Mouse (Mus musculus) cerebellum, adult 9-11 months (tissue): ENCODE results near the gene Ccl6.

Experiments used
- DNase-seq: peaks from one replicate; pipeline ENCODE4 v3.0.0; 2022

The Ccl6 gene

DNA sequence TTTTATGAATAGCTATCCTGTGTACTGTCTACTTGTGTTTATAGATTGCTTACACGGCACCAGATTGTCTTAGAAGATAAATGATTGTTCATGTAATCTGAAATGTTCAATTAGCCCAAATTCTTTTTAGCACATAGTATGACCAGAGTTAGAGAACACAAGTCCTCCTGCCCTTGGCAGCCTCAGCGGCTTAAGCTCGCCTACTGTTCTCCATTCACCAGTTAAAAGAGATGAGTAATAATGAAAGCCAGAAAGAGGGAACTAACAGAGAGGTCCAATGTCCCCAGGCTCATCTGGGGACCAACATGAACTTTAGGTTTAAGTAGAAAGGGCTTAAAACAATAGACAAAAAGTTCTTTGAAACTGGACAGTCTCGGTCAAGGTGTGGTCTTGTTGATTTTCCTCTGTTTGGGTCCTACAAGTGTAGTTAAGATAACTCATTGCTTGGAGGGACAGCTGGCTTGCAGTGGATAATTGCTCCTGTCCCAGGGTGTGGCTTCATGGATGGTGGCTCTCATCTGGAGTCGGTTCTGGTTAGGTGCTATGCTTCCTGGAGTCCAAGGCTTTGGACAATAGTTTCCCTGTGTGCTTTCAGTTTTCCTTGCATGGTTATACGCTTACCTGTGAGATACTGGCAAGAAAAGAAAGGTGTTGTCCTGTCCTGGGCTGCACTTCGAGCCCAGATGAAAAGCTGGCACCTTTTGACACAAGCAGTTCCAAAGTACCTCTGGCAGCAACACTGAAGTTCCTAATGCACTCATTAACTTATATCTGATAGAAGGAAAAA, 3.0 kb upstream of the Ccl6 start:
- DNase-seq: no peak

DNA sequence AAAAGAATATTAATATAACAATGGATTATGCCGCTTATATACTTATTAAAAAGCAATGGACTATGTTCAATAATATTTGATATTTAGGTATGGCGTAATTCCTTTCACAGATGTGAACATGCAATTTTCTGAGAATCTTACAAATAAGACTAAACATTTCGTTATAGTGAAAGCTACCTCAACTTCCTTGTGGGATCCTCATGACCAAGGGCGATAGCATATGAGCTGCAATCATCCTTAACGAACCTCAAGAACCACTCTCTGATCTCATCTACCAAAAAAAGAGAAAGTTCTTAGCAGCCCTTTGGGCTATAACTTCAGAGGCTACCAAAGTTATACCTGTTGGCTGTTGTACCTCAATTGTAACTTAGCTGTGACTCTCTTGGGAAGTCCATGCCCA, 566 bp upstream of the Ccl6 start:
- DNase-seq: no peak

DNA sequence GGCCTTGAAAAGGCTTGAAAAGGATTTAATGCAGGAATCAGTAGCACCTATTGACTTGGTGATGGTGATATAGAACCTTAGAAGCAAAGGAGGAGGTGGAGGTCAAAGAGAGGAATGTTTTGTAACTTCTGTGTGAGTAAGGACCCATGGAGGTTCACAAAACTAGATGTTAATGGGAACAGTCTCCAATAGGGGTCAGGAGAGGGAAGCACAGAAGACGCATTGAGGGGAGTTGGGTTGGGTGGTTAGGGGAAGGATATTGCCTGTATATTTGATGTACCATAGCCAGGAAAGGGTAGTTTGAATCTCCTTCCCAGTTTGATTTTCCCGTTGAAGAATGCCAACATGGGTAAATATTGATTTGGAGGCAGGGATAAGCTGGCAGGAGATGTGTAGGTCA, 8.7 kb downstream of the Ccl6 start:
- no peak for DNase-seq

DNA sequence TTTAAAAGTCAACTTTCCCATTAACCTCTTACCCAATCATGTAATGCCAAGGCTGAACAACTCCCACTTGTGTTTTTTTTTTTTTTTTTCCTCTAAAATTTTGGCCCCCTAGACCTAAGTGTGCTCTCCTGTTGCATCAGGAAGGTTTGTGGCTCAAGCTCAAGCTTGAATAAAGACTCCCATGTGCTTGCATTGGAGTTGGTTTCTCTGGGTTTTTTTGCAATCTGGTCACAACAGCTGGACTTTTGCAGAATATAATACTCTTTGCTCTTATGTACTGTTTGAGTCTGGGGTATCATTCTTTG, 9.5 kb downstream of the Ccl6 start:
- no peak for DNase-seq

DNA sequence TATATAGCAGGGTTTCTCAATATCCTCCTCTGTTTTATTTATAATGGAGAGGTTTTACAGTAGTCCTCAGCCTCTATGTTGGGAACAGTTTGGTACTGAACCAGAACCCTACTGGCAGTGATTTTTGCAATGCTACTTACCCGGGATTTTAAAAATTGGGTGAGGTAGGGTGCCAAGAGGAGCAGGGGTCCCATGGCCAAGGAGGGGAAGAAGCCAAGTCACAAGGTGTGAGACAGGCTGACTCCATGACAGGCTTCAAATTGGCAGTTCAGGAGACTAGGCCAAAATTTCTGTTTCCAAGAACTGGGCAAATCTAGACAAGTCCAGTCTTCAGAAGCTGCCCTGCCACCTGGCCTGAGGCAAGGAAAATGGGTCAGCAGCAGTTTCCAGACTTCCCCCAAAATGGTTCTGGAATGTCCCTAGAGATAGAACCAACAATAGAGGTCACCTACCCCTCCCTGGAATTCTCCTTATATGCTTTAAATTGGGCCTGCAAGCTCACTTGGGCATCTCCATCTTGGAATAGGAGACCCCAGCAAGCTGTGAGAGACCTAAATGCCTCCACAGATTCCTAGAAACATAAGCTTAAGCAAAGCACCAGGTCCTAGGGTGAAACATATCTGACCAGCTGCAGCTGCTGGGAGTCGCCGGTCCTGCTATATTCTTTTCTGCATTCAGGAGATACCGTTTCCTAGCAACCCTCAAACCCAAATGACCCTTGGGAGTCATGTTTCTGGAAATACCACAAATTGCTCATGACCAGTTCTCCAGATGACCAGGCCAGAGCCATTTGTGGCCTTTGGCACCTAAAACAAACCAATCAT, 10.0 kb downstream of the Ccl6 start:
- no peak for DNase-seq

DNA sequence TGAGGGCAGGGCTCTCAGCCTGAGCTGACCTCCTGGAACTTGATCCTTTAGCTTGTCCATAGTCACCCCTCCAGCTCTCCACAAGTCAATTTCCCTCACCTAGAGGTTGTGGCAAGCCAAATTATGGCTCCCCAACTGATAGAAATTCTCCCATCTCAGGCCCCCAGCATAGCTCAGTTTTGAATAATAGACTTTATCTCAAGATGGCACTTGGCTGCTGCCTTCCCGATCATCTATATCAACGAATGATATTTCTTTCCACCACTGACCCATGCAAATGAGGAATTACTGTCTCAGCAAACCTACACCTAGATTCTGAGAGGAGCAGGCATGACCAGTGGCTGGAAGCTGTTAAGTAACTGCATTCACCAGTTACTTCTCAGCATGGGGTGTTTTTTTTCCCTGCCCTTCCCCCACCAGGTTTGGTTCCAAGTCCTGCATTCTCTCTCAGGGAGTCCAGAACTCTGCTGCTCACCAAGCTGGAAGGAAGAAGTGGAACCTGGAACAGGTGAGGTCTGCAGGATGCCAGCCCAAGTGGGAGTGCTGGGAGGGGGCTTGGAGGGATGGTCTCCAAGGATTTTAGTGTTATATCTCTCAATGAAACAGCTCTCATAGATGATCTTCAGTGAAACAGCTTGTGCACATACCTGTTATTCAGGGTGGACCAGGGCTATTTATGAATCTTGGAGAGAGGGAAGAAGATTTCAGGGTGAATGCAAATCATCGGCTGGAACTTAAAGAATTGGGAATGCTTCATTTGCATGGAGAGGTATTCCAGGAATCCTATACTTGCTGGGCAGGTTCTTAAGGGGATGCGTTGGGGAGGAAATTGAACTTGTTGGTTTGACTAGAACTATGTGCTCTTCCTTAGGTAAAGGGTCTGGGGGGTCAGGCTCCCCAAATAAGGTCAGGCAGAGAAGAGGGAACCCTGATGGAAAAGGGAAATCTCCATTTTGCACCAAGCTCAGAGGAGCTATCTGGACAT, 11.0 kb downstream of the Ccl6 start:
- DNase-seq: no peak

DNA sequence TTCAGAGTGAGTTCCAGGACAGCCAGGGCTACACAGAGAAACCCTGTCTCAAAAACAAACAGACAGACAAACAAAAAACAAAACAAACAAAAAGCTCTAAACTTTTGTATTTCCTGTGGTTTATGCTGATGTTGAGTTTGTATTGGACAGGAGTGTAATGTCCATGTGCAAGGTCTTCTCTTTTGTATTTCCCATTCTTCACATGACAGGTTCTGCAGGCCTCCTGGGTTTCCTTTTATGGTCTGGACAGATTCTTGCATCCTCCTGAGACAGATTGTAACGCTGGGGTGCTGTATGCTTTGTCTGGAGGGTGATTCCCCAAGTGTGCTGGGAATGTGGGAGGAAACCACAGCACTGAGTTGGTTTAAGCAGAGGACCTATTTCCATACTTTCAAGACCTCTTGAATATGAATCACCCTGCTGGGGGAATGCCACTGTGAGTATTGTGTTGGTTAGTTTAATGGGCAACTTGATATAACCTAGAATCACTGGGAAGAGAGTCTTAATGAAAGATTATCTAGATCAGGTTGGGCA, 12.1 kb downstream of the Ccl6 start:
- DNase-seq: no peak

DNA sequence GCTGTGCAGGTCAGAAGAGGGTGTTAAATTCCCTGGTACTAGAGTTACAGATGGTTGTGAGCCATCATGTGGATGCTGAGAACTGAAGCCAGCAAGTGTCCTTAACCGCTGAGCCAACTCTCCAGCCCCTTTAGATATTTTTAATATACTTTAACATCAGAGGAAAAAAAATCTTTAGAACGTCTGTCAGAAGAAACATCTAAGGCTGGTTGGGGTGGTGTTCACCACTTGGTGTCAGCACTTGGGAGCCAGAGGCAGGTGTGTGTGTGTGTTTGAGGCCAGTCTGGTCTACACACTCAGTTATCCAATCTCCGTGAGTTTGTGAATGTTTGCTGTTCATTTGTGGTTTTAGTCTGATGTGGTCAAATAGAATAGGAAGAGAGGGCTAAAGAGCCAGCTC, 13.9 kb downstream of the Ccl6 start:
- no peak for DNase-seq

DNA sequence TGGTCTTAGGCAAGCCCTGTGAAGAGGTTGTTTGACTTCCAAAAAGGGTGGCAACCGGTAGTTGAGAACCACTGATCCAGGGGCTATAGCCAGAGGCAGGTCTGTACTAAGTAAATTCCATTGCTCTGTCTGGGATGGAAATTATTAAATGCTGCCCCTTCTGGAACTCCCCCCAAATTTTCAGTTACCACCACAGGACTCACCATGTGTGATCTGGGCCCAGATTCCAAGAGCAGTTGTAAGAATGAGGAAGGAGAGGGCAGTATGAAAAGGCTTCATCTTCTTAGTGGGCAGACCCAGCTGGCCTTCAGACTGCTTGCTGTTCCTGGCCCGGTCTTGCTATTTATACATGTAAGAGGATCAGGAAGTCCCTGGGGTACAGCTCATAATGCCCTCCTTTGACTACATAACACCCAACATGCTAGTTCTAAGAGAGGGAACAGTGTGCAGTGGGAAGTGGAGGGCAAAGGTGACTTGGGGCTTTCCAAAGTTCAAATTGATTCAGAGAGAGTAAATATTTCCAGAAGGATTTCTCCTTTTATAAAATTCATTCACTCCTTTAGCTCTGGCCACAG, 14.6 kb downstream of the Ccl6 start, which contains the start of gene Ccl9:
Gene Ccl9 (minus strand): TSS at position 451 of the 575 bp plus-strand sequence.
- no peak for DNase-seq

DNA sequence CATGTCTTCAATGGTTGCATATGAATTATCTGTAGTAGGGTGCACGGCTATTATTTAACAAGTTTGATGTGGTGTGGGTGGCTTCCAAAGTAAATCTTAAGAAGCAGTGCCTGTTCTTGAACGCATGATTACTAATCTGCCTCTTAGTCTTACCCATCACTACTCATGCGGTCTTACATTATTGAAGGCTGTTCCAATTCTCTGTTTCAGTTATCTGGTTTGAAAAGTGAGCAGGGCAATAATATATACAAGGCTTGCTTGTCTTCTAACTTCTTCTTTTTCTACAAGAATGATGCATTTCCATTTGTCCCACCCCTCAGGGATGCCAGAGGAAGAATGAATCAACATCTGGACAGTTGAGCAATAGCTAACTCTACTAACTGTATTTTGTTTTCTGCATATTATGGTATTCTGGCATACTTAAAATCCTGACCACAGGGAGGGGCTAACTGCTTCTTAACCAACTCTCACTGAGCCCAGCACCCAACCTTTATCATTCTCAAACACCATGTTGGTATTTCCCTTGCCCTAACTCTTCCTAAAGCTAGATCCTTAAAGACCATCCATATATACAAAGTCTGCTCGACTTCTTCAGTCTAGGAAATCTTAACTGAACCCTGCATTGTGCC, 15.8 kb downstream of the Ccl6 start:
- no peak for DNase-seq

DNA sequence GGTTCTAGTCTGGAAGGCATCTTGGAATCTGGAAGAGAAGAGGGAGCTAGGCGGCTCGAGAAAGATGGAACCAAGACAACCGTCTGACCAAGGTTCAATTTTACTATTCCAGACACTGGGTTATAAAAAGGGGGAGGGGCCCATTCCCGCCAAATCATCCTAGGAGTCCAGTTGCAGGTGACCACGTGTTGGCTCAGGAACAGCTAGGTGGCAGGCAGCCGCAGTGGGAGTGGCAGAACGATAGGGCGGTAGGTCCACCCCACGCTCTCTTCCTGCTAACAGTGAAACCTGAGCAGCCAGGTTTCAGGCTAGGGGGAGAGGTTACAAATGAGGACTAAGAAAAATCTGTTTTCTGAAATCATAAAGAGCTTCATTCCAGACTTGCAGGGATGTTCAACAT, 20.1 kb downstream of the Ccl6 start:
- DNase-seq: no peak

DNA sequence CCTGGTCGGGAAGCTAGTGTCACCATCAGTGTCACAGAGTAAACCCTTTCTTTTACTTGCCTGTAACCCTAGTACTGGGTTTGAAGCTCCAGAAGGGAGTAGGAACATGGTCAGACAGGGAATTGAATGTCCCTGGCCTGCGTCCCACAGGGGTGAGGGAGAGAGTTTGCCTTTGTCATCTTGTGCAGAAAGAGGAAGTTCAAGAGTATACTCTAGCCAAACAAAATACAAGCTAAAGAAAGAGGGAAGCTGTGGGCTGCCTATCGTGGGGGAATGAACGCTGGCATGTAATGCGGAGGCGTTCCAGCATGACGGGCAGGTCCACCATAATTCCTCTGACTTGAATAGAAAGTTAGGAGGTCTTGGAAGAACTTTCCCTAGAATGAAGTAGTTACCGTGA, 20.7 kb downstream of the Ccl6 start:
- no peak for DNase-seq

DNA sequence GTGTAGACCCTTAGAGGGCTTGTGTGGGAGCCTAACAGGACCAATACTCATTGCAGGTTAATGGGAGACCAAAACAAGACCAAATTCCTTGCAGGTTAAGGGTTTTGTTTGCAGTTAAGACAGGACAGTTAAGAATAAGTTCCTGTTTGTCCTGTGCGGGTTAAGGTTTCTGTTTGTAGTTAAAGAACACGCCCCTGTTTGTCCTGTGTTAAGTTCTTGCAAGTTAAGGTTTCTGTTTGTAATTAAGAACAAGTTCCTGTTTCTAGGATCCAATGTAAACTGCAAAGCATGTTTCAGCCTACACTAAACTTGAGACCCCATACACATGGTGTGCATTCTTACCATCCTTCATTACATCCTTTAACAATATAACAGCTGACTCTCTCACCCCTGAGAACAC, 22.7 kb downstream of the Ccl6 start:
- no peak for DNase-seq

DNA sequence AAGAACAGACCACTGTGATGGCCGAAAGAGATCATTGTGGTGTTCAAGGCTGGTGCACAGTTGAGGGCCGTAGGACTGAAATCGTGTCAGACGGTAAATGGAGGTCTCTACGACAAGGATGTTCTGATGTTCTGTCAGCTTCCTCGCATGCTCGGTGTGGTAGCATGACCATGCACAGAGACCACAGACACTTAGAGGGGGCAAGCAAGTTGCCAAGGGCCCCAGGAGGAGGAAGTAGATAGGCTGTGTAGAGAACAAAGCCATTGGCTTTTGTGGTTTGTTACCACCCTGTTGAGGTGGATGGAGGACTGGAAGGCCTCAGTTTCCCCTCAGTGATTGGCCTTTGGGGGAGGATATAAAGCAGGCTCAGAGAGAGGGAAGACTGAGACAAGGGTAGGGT, 23.6 kb downstream of the Ccl6 start:
- DNase-seq: no peak

DNA sequence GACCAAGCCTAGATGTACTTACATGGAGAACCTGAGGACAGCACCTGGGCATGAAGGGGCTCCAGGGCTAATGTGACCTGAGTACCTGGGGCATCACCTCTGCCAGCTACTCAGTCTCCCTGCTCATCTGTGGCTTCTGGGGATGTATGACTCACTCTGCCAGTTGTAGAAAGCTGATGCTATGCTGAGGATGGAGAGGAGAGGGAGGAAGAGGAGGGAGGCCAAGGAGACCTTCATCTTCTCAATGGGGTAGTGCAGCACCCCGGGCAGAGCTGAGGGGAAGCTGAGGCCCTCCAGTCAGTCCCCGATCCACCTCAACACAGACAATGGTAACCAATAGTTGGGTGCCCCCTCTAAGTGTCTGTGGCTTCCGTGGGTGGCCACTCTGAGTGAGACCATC, 24.1 kb downstream of the Ccl6 start:
- DNase-seq: no peak

DNA sequence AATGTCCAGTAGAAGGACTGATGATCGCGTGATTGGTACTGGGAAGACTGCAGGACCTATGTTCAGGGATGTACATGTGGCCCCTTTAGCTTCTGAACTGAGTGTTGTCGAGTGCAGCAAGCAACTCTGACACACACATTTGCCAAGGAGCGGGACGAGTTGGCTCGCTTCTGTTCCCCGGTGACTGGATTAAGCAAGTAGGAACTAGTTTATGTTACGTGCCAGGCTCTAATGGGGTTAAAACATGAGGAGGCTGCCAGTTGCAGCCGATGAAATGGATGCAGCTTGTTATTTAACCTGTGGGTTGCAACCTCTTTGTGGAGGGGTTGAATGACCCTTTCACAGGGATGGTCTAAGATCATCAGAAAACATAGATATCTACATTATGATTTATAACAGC, 24.8 kb downstream of the Ccl6 start:
- no peak for DNase-seq

DNA sequence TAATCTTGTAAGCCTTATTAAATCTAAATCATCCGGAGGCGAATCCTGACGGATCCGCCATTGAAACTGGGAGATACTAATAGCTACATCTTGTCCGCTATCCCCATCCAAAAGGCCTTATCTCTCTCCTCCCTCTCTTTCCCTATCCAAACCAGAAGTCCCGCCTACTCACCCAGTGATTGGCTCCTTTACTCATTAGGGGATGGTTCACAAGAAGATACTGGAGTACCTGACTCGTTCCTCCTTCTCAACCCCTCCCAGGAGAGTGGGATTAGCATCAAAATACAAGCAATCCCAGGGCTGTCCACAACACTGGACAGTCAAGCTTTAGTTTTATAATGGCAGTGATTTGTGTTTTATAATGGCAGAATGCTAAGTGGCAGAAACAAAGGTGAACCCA, 25.6 kb downstream of the Ccl6 start:
- no peak for DNase-seq

DNA sequence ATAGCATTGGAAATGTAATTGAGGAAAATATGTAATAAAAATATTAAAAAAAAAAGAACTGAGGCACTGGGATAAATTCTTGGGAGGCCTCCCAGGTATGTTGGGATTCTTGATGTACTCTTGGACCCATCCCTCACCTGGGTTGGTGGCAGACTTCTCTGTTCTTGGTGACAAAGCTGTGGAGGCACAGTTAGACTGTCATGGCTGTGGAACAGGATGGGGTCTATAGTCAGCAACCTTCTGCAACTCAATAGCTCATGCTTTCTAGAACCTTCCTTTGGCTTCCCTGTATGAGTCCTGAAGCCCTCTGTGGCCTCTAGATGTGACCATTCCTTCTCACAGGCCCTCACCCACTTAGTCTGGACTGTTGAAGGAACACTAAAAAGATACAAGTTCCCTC, 26.3 kb downstream of the Ccl6 start:
- no peak for DNase-seq

DNA sequence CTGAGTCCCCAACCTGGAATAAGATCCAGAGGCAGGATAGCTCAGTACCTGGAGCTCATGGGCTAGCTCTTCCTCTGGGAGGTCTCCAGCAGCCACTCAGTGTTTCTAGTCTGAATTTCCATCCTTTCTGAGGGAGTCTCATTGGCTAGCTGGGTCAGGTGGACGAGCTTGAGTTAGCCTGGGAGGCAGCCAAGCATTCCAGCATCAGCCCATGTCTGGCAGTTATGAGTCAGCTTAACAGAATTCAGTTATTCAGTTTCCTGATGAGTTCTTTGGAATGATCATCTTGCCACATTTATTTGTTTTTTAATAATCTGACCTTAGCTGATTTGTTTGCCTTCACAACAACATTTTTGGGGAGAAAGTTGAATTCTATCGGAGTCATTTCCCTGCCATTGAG, 29.1 kb downstream of the Ccl6 start:
- DNase-seq: no peak

DNA sequence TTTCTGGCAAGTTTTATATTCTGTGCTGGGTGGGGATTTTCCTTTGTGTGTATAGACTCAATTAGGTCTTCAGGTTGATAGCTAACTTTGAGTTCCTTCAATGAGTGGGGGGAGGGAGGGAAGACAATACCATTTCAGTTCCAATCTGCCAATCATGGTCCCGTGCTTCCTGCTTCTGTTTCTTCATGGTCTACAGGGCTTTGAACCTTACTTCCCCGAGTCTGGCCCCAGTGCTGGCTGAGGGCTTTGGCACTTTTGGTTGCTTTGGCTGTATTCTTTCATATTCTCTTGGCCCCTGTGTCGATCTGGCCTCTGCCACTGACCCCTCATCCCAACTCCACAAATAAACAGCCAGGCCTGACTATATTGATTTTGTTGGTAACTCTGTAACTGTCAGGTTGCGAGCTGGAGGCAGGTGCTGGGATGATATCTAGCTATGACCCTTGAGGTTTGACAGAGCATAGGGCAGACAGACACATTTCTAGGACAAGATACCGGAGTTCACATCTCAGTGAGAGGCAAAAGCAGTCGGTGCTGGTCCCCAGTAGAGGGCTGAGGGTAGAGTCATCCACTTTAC, 30.5 kb downstream of the Ccl6 start:
- DNase-seq: no peak

DNA sequence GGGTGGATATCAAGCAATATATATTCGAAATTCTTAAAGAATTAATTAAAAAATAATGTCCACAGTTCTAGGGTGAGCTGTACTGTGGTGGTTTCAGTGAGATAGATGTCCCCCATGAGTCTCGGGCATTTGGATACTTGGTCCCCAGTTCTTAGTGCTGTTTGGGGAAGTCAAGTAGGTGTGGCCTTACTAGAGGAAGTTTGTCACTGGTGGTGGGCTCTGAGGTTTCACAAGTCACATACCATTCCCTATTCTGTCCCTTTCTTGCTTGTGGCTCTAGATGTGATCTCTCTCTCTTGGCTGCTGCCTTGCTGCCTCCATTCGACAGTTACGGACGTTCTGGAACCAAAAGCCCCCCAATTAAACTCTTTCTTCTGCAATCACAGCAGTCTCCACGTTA, 32.5 kb downstream of the Ccl6 start:
- no peak for DNase-seq

DNA sequence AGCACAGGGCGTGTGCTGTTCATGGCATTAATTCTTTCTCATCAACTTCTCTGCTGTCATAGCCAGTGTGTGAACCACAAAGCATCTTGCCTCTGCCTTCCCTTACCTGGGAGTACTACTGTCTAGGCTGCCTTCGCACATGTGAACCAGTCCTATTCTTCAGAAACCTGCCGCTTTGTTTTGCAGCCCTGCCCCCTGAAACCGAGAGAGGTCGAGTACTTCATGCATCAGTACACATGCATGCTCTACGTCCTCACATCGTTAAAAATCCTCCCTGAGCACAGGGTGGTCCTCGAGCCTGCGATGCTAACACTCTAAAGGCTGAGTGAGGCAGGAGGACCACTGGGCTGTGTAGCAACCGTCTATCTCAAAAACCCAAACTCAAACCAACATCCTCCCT, 35.8 kb downstream of the Ccl6 start:
- no peak for DNase-seq
